Mouse (Mus musculus): ENCODE measurements around the gene Sh3bp1. TPM values are rescaled to one million over a fixed set of nuclear protein-coding genes. Genes with fewer than 3 reads are reported as not detected.

The Sh3bp1 gene
- polyA plus RNA-seq, 1 experiment from 2014 or later = 17.7 TPM

- Histone ChIP-seq H3K27me3 (no peaks in the 10 kb centered on the region), H3K9ac (peak overlapping the region; percentile 78; the same call in 1 of the 2 replicates), H3K9me3 (replicated peaks) (no peaks in the 10 kb centered on the region), H3K4me3 (replicated peaks) (peak overlapping the region; percentile 67), H3K4me1 (replicated peaks) (peaks cover 90% of the 10 kb centered on the region), H3K36me3 (peaks cover 13% of the 10 kb centered on the region), H3K27ac (peak overlapping the region; percentile 99), H3K4me2 (peak overlapping the region; percentile 95)
- DNase-seq = no peak
- no peak for ATAC-seq (ENCODE audit: low read depth)
- 46% methylated on average over 8 of the region's 8 CpGs for WGBS (ENCODE audit: insufficient replicate concordance)
Observed at GRCm38 (mm10) chr15:78928539-78928938, 29.0 kb downstream of the Sh3bp1 start.

GRCm38 (mm10) chr15:78930192-78930706, 30.7 kb downstream of the Sh3bp1 start:
- peak overlapping the region; percentile 66 for H3K27ac ChIP-seq
- H3K9me3 ChIP-seq (replicated peaks) = no peaks in the 10 kb centered on the region
- H3K27me3 ChIP-seq = no peaks in the 10 kb centered on the region
- H3K4me2 ChIP-seq = no peak overlapping the region
- DNase-seq = no peak
- no peak overlapping the region for H3K4me3 ChIP-seq (replicated peaks)
- H3K4me1 ChIP-seq (replicated peaks) = peaks cover 84% of the 10 kb centered on the region
- peaks cover 13% of the 10 kb centered on the region for H3K36me3 ChIP-seq
- WGBS (ENCODE audit: insufficient replicate concordance) = 83% methylated on average over 6 of the region's 6 CpGs
- H3K9ac ChIP-seq = no peak overlapping the region
- no peak for ATAC-seq (ENCODE audit: low read depth)

- no peak for ATAC-seq (ENCODE audit: low read depth)
- Histone ChIP-seq H3K4me2 (no peak overlapping the region), H3K27me3 (no peaks in the 10 kb centered on the region), H3K4me1 (replicated peaks) (peaks cover 84% of the 10 kb centered on the region), H3K36me3 (peaks cover 13% of the 10 kb centered on the region), H3K9me3 (replicated peaks) (no peaks in the 10 kb centered on the region), H3K4me3 (replicated peaks) (no peak overlapping the region), H3K9ac (peak overlapping the region; percentile 22; the same call in 1 of the 2 replicates), H3K27ac (peak overlapping the region; percentile 66)
- 91% methylated on average over 7 of the region's 7 CpGs for WGBS (ENCODE audit: insufficient replicate concordance)
- DNase-seq = no peak
Observed at GRCm38 (mm10) chr15:78930801-78931426, 31.3 kb downstream of the Sh3bp1 start.

GRCm38 (mm10) chr15:78931577-78931976, 32.0 kb downstream of the Sh3bp1 start:
- H3K9me3 ChIP-seq (replicated peaks) = no peaks in the 10 kb centered on the region

GRCm38 (mm10) chr15:78934784-78935320, 35.3 kb downstream of the Sh3bp1 start, which contains the start of gene Nol12:
Nol12 (plus strand) TSS chr15:78934933.
- Histone ChIP-seq H3K27me3 (no peaks in the 10 kb centered on the region), H3K9me3 (replicated peaks) (no peaks in the 10 kb centered on the region), H3K36me3 (peaks cover 38% of the 10 kb centered on the region), H3K4me2 (peak within 1 kb of the TSS; percentile 89), H3K4me3 (replicated peaks) (peak within 1 kb of the TSS; percentile 80), H3K4me1 (replicated peaks) (peaks cover 70% of the 10 kb centered on the region), H3K27ac (peak within 1 kb of the TSS; percentile 83), H3K9ac (peak within 1 kb of the TSS; percentile 83)
- DNase-seq (peak; percentile 76), ATAC-seq (ENCODE audit: low read depth) (peak; percentile 79)
- under 1% methylated on average over 42 of the region's 42 CpGs for WGBS (ENCODE audit: insufficient replicate concordance)

More at GRCm38 (mm10) chr15:78931577-78931976, 32.0 kb downstream of the Sh3bp1 start:
- H3K9ac ChIP-seq = peak overlapping the region; percentile 22; the same call in 1 of the 2 replicates
- H3K36me3 ChIP-seq = peaks cover 13% of the 10 kb centered on the region
- H3K27me3 ChIP-seq = no peaks in the 10 kb centered on the region
- no peak overlapping the region for H3K4me2 ChIP-seq
- WGBS (ENCODE audit: insufficient replicate concordance) = 8% methylated on average over 3 of the region's 3 CpGs
- H3K4me3 ChIP-seq (replicated peaks) = no peak overlapping the region
- peak; percentile 67 for DNase-seq
- H3K27ac ChIP-seq = peak overlapping the region; percentile 66
- peak; percentile 46 for ATAC-seq (ENCODE audit: low read depth)
- peaks cover 84% of the 10 kb centered on the region for H3K4me1 ChIP-seq (replicated peaks)

GRCm38 (mm10) chr15:78936403-78936802, 36.8 kb downstream of the Sh3bp1 start:
- DNase-seq (peak; percentile 44), ATAC-seq (ENCODE audit: low read depth) (peak; percentile 72)
- Histone ChIP-seq H3K4me2 (peak overlapping the region; percentile 89), H3K36me3 (peaks cover 48% of the 10 kb centered on the region), H3K27me3 (no peaks in the 10 kb centered on the region), H3K4me3 (replicated peaks) (peak overlapping the region; percentile 80), H3K27ac (peak overlapping the region; percentile 83), H3K9ac (peak overlapping the region; percentile 83), H3K4me1 (replicated peaks) (peaks cover 56% of the 10 kb centered on the region), H3K9me3 (replicated peaks) (no peaks in the 10 kb centered on the region)
- 63% methylated on average over 12 of the region's 12 CpGs for WGBS (ENCODE audit: insufficient replicate concordance)

- Histone ChIP-seq H3K36me3 (peaks cover 54% of the 10 kb centered on the region), H3K4me2 (peak overlapping the region; percentile 89), H3K9me3 (replicated peaks) (no peaks in the 10 kb centered on the region), H3K27ac (peak overlapping the region; percentile 83), H3K9ac (peak overlapping the region; percentile 83; the same call in 1 of the 2 replicates), H3K27me3 (no peaks in the 10 kb centered on the region), H3K4me3 (replicated peaks) (no peak overlapping the region), H3K4me1 (replicated peaks) (peaks cover 53% of the 10 kb centered on the region)
- ATAC-seq (ENCODE audit: low read depth) (no peak), DNase-seq (no peak)
- 88% methylated on average over 10 of the region's 10 CpGs for WGBS (ENCODE audit: insufficient replicate concordance)
Observed at GRCm38 (mm10) chr15:78937311-78937710, 37.7 kb downstream of the Sh3bp1 start.

GRCm38 (mm10) chr15:78937963-78938362, 38.4 kb downstream of the Sh3bp1 start:
- no peak overlapping the region for H3K9ac ChIP-seq
- H3K4me1 ChIP-seq (replicated peaks) = peaks cover 55% of the 10 kb centered on the region
- no peaks in the 10 kb centered on the region for H3K27me3 ChIP-seq
- DNase-seq = no peak
- peaks cover 54% of the 10 kb centered on the region for H3K36me3 ChIP-seq
- no peak for ATAC-seq (ENCODE audit: low read depth)
- no peak overlapping the region for H3K4me3 ChIP-seq (replicated peaks)
- WGBS (ENCODE audit: insufficient replicate concordance) = 82% methylated on average over 2 of the region's 2 CpGs
- H3K9me3 ChIP-seq (replicated peaks) = no peaks in the 10 kb centered on the region
- no peak overlapping the region for H3K4me2 ChIP-seq
- no peak overlapping the region for H3K27ac ChIP-seq

GRCm38 (mm10) chr15:78940325-78940724, 40.8 kb downstream of the Sh3bp1 start:
- H3K27ac ChIP-seq = no peak overlapping the region
- H3K9me3 ChIP-seq (replicated peaks) = no peaks in the 10 kb centered on the region
- H3K4me2 ChIP-seq = no peak overlapping the region
- no peaks in the 10 kb centered on the region for H3K27me3 ChIP-seq
- H3K4me1 ChIP-seq (replicated peaks) = peaks cover 40% of the 10 kb centered on the region
- peaks cover 54% of the 10 kb centered on the region for H3K36me3 ChIP-seq
- DNase-seq (no peak), ATAC-seq (ENCODE audit: low read depth) (no peak)
- H3K9ac ChIP-seq = no peak overlapping the region
- 90% methylated on average over 13 of the region's 13 CpGs for WGBS (ENCODE audit: insufficient replicate concordance)
- no peak overlapping the region for H3K4me3 ChIP-seq (replicated peaks)

- peak overlapping the region; percentile 33; the same call in 1 of the 2 replicates for H3K9ac ChIP-seq
- peaks cover 43% of the 10 kb centered on the region for H3K36me3 ChIP-seq
- H3K4me3 ChIP-seq (replicated peaks) = peak overlapping the region; percentile 35; the same call in 1 of the 2 replicates
- no peaks in the 10 kb centered on the region for H3K9me3 ChIP-seq (replicated peaks)
- H3K4me2 ChIP-seq = peak overlapping the region; percentile 57
- WGBS (ENCODE audit: insufficient replicate concordance) = 10% methylated on average over 9 of the region's 9 CpGs
- H3K27me3 ChIP-seq = peaks cover 23% of the 10 kb centered on the region
- H3K4me1 ChIP-seq (replicated peaks) = peaks cover 28% of the 10 kb centered on the region
- peak; percentile 62 for ATAC-seq (ENCODE audit: low read depth)
- no peak overlapping the region for H3K27ac ChIP-seq
- DNase-seq = peak; percentile 56
Observed at GRCm38 (mm10) chr15:78942663-78943062, 43.1 kb downstream of the Sh3bp1 start.

- ATAC-seq (ENCODE audit: low read depth) (no peak), DNase-seq (no peak)
- 73% methylated on average over 7 of the region's 7 CpGs for WGBS (ENCODE audit: insufficient replicate concordance)
- no peak overlapping the region for H3K27ac ChIP-seq
- no peaks in the 10 kb centered on the region for H3K9me3 ChIP-seq (replicated peaks)
- H3K9ac ChIP-seq = no peak overlapping the region
- H3K4me1 ChIP-seq (replicated peaks) = peaks cover 34% of the 10 kb centered on the region
- H3K4me3 ChIP-seq (replicated peaks) = no peak overlapping the region
- H3K4me2 ChIP-seq = no peak overlapping the region
- H3K36me3 ChIP-seq = peaks cover 8% of the 10 kb centered on the region
- H3K27me3 ChIP-seq = peaks cover 41% of the 10 kb centered on the region
Observed at GRCm38 (mm10) chr15:78946232-78946631, 46.7 kb downstream of the Sh3bp1 start.
